Mouse (Mus musculus): ENCODE data around the gene Gpr176. TPM values are rescaled to one million over a fixed set of nuclear protein-coding genes. Genes with fewer than 3 reads are reported as not detected.

Gene Gpr176
- polyA plus RNA-seq, 1 experiment, result 0.55 TPM

DNA sequence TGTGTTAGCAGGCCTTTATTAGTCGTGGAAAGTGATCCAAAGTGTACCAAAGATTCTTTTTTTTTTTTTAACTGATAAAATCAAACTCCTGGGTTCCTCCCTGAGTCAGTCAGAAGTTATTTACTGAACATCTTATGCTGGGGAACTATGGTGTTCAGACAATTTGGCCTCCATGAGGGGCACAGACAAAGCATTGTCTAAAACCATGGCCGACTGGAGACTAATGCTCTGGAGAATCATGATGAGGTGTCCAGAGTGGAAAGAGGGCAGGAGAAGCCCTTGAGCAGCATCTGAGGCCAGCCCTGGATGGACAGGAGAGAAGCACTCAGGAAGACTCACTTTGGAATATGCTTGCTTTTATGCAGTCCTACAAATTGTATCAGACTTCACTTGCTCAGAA, 33.6 kb upstream of the Gpr176 start:
- Histone ChIP-seq H3K27ac (ENCODE audit: insufficient read depth, low read depth, low read length) (no peak overlapping the region), H3K27me3 (replicated peaks; ENCODE audit: control insufficient read depth, insufficient read depth, low read length) (no peaks in the 10 kb centered on the region), H3K4me3 (ENCODE audit: insufficient read depth, low read depth, low read length) (no peak overlapping the region), H3K36me3 (ENCODE audit: control insufficient read depth, insufficient read depth, low read length) (no peaks in the 10 kb centered on the region; the same call in 1 of the 2 replicates), H3K4me1 (ENCODE audit: control insufficient read depth, insufficient read depth, low read length) (0 out of 2 replicates have a peak, but pooled peaks cover 6% of the 10 kb centered on the region)
- DNase-seq, result no peak
- no peak for TF ChIP-seq CTCF (conservative IDR thresholded peaks at IDR 0.05; ENCODE audit: insufficient read depth, insufficient read length, low read depth, low read length)
- no peak for TF ChIP-seq POLR2A (IDR thresholded peaks at IDR 0.05; ENCODE audit: low read depth, low read length)
- WGBS, result 83% methylated on average over 2 of the region's 2 CpGs

GRCm38 (mm10) chr2:118405568-118405967, 32.3 kb upstream of the Gpr176 start:
- TF ChIP-seq CTCF (conservative IDR thresholded peaks at IDR 0.05; ENCODE audit: insufficient read depth, insufficient read length, low read depth, low read length) (no peak), POLR2A (IDR thresholded peaks at IDR 0.05; ENCODE audit: low read depth, low read length) (no peak)
- no peaks in the 10 kb centered on the region; the same call in 1 of the 2 replicates for H3K36me3 ChIP-seq (ENCODE audit: control insufficient read depth, insufficient read depth, low read length)
- H3K27ac ChIP-seq (ENCODE audit: insufficient read depth, low read depth, low read length), result no peak overlapping the region
- 56% methylated on average over 4 of the region's 4 CpGs for WGBS
- peak; percentile 7 for DNase-seq
- H3K4me3 ChIP-seq (ENCODE audit: insufficient read depth, low read depth, low read length), result no peak overlapping the region
- 0 out of 2 replicates have a peak, but pooled peaks cover 6% of the 10 kb centered on the region for H3K4me1 ChIP-seq (ENCODE audit: control insufficient read depth, insufficient read depth, low read length)
- no peaks in the 10 kb centered on the region for H3K27me3 ChIP-seq (replicated peaks; ENCODE audit: control insufficient read depth, insufficient read depth, low read length)

DNA sequence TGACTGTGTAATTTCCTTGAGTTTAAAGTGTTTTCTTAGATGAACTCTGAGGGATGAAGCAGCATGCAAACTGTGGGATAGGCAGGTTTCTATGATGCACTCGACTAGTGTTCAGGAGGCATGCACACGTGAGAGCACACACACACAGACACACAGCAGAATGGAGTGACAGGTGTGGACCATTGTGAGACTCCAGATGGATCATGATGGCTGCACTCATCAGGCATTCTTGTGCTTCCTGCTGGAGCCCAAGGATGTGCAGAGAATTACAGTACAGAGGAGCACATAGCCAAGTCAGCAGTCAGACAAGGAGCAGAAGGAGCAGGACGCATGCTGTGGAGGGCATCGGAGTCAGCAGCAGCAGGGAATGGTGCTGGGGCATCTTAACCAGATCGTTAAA, 31.1 kb upstream of the Gpr176 start:
- WGBS, result 83% methylated on average over 5 of the region's 5 CpGs
- Histone ChIP-seq H3K4me1 (ENCODE audit: control insufficient read depth, insufficient read depth, low read length) (0 out of 2 replicates have a peak, but pooled peaks cover 6% of the 10 kb centered on the region), H3K36me3 (ENCODE audit: control insufficient read depth, insufficient read depth, low read length) (no peaks in the 10 kb centered on the region), H3K4me3 (ENCODE audit: insufficient read depth, low read depth, low read length) (no peak overlapping the region), H3K27ac (ENCODE audit: insufficient read depth, low read depth, low read length) (no peak overlapping the region), H3K27me3 (replicated peaks; ENCODE audit: control insufficient read depth, insufficient read depth, low read length) (no peaks in the 10 kb centered on the region)
- DNase-seq, result no peak
- TF ChIP-seq POLR2A (IDR thresholded peaks at IDR 0.05; ENCODE audit: low read depth, low read length) (no peak), CTCF (conservative IDR thresholded peaks at IDR 0.05; ENCODE audit: insufficient read depth, insufficient read length, low read depth, low read length) (no peak)

GRCm38 (mm10) chr2:118401834-118402727, 28.9 kb upstream of the Gpr176 start:
- H3K4me1 ChIP-seq (ENCODE audit: control insufficient read depth, insufficient read depth, low read length), result 0 out of 2 replicates have a peak, but pooled peaks cover 6% of the 10 kb centered on the region
- H3K27me3 ChIP-seq (replicated peaks; ENCODE audit: control insufficient read depth, insufficient read depth, low read length), result no peaks in the 10 kb centered on the region
- TF ChIP-seq POLR2A (IDR thresholded peaks at IDR 0.05; ENCODE audit: low read depth, low read length), result no peak
- TF ChIP-seq CTCF (conservative IDR thresholded peaks at IDR 0.05; ENCODE audit: insufficient read depth, insufficient read length, low read depth, low read length), result no peak
- WGBS, result 55% methylated on average over 5 of the region's 5 CpGs
- no peaks in the 10 kb centered on the region for H3K36me3 ChIP-seq (ENCODE audit: control insufficient read depth, insufficient read depth, low read length)
- DNase-seq, result no peak
- no peak overlapping the region for H3K27ac ChIP-seq (ENCODE audit: insufficient read depth, low read depth, low read length)
- no peak overlapping the region for H3K4me3 ChIP-seq (ENCODE audit: insufficient read depth, low read depth, low read length)

- no peaks in the 10 kb centered on the region for H3K27me3 ChIP-seq (replicated peaks; ENCODE audit: control insufficient read depth, insufficient read depth, low read length)
- 48% methylated on average over 5 of the region's 5 CpGs for WGBS
- H3K4me1 ChIP-seq (ENCODE audit: control insufficient read depth, insufficient read depth, low read length), result 0 out of 2 replicates have a peak, but pooled peaks cover 4% of the 10 kb centered on the region
- DNase-seq, result peak; percentile 41
- H3K36me3 ChIP-seq (ENCODE audit: control insufficient read depth, insufficient read depth, low read length), result no peaks in the 10 kb centered on the region
- no peak overlapping the region for H3K27ac ChIP-seq (ENCODE audit: insufficient read depth, low read depth, low read length)
- H3K4me3 ChIP-seq (ENCODE audit: insufficient read depth, low read depth, low read length), result no peak overlapping the region
- TF ChIP-seq POLR2A (IDR thresholded peaks at IDR 0.05; ENCODE audit: low read depth, low read length) (no peak), CTCF (conservative IDR thresholded peaks at IDR 0.05; ENCODE audit: insufficient read depth, insufficient read length, low read depth, low read length) (no peak)
Observed at GRCm38 (mm10) chr2:118399751-118400150, 26.5 kb upstream of the Gpr176 start.

DNA sequence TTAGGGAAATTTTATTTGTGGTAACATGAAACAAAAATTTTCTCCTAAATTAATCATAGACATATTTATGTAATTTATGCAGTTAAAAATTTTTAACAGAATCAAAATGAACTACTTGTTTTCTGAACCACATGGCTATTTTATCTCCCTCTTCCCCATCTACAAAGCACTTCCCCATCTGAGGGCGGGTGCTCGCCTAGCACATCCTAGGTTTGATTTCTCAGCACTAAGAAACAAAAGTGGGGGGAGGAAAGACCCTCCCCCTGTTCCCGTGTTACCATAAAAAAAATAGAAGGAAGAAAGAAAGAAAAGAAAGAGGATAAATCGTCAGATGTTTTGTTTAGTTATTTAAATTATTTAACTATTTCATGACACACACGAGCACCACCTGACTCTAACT, 18.0 kb upstream of the Gpr176 start:
- 76% methylated on average over 5 of the region's 5 CpGs for WGBS
- no peak overlapping the region for H3K27ac ChIP-seq (ENCODE audit: insufficient read depth, low read depth, low read length)

GRCm38 (mm10) chr2:118390072-118390471, 16.9 kb upstream of the Gpr176 start:
- no peak for DNase-seq
- TF ChIP-seq POLR2A (IDR thresholded peaks at IDR 0.05; ENCODE audit: low read depth, low read length) (no peak), CTCF (conservative IDR thresholded peaks at IDR 0.05; ENCODE audit: insufficient read depth, insufficient read length, low read depth, low read length) (no peak)
- H3K4me1 ChIP-seq (ENCODE audit: control insufficient read depth, insufficient read depth, low read length), result no peaks in the 10 kb centered on the region; the same call in 1 of the 2 replicates
- no peaks in the 10 kb centered on the region for H3K36me3 ChIP-seq (ENCODE audit: control insufficient read depth, insufficient read depth, low read length)
- H3K27me3 ChIP-seq (replicated peaks; ENCODE audit: control insufficient read depth, insufficient read depth, low read length), result no peaks in the 10 kb centered on the region
- H3K4me3 ChIP-seq (ENCODE audit: insufficient read depth, low read depth, low read length), result no peak overlapping the region
- H3K27ac ChIP-seq (ENCODE audit: insufficient read depth, low read depth, low read length), result no peak overlapping the region; the same call in 1 of the 2 replicates
- 71% methylated on average over 5 of the region's 5 CpGs for WGBS

More for the DNA sequence above, 18.0 kb upstream of the Gpr176 start:
- Histone ChIP-seq H3K36me3 (ENCODE audit: control insufficient read depth, insufficient read depth, low read length) (no peaks in the 10 kb centered on the region), H3K4me3 (ENCODE audit: insufficient read depth, low read depth, low read length) (no peak overlapping the region), H3K27me3 (replicated peaks; ENCODE audit: control insufficient read depth, insufficient read depth, low read length) (no peaks in the 10 kb centered on the region), H3K4me1 (ENCODE audit: control insufficient read depth, insufficient read depth, low read length) (no peaks in the 10 kb centered on the region; the same call in 1 of the 2 replicates)
- DNase-seq, result no peak
- TF ChIP-seq POLR2A (IDR thresholded peaks at IDR 0.05; ENCODE audit: low read depth, low read length), result no peak
- TF ChIP-seq CTCF (conservative IDR thresholded peaks at IDR 0.05; ENCODE audit: insufficient read depth, insufficient read length, low read depth, low read length), result no peak
